Mouse (Mus musculus): ENCODE measurements around the gene Dleu7.

GRCm38 (mm10) chr14:62282974-62283373 is 9.9 kb downstream of the Dleu7 start:
- TF ChIP-seq CTCF (IDR thresholded peaks at IDR 0.05; ENCODE audit: low read depth, low read length) (no peak), TAL1 (conservative IDR thresholded peaks at IDR 0.05; ENCODE audit: low read depth, low read length) (no peak)

All from G1E (cell line).